ENCODE assay signal across 9 mouse cellular contexts in the genomic region with DNA sequence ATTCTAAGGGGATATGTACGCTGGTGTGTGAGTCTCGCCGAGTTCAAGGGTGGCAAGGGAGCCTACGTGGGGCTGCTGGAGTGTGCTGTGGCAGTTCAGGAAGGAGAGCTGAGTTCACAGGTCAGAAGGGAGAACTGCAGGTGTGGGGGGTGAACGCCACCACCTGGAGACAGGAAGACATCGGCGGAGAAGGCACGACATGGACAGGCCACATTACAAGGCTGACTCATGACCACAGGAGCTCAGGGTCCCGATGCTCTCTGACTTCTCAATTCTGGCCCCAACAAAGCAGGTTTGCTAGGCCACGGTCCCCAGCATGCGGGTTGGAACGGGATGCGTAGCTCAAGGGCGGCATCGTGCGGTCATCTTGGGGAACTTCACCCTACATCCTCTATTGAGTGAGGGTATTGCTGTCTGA. TPM values are rescaled to one million over a fixed set of nuclear protein-coding genes. Genes with fewer than 3 reads are reported as not detected.
DNase-seq lines count a peak whose midpoint lies in the region; ATAC-seq and TF ChIP-seq lines count a peak whose summit lies in the region.
"Had no signal": no experiment of that assay in that cellular context is flagged by ENCODE, and none has a peak within 500 bp of the region (broad histone marks: within the 10 kb centered on the region; RNA-seq: fewer than 3 reads in every experiment).

No protein-coding gene starts in this region.

- H3K36me3 ChIP-seq in heart, embryonic 14.5 days (ENCODE audit: control insufficient read depth, insufficient read depth, low read length) = no peaks in the 10 kb centered on the region
- no peaks in the 10 kb centered on the region for H3K36me3 ChIP-seq in lung, embryonic 15.5 days

- H3K4me2 ChIP-seq in heart, embryonic 14.5 days (ENCODE audit: low read length) = peak overlapping the region; percentile 31; the same call in 1 of the 2 replicates
- no peak overlapping the region for H3K4me2 ChIP-seq in lung, embryonic 15.5 days

- WGBS in heart, embryonic 14.5 days = 4% methylated on average over 16 of the region's 16 CpGs
- 3% methylated on average over 16 of the region's 16 CpGs for WGBS in lung, embryonic 15.5 days
- WGBS in olfactory bulb, adult 2 months = 4% methylated on average over 16 of the region's 16 CpGs

- ATAC-seq in heart, embryonic 14.5 days (ENCODE audit: insufficient number of reproducible peaks, insufficient read depth, low FRiP score, low read depth) = 0 out of 2 replicates have a peak, but pooled peaks have one; percentile 14
- peak; percentile 63; the same call in 1 of the 2 replicates for ATAC-seq in lung, embryonic 15.5 days (ENCODE audit: borderline replicate concordance, extremely low read depth, low FRiP score, low TSS enrichment)

- TF ChIP-seq POLR2A in bone marrow macrophage, adult 2 months (IDR thresholded peaks at IDR 0.05; ENCODE audit: borderline replicate concordance, low read depth, low read length) = no peak
- TF ChIP-seq POLR2A in embryonic fibroblast, embryonic 13.5 days (IDR thresholded peaks at IDR 0.05; ENCODE audit: low read depth, low read length) = no peak
- no peak for TF ChIP-seq POLR2A in olfactory bulb, adult 2 months (IDR thresholded peaks at IDR 0.05; ENCODE audit: insufficient read depth, low read depth, low read length)

- TF ChIP-seq CTCF in bone marrow macrophage, adult 2 months (IDR thresholded peaks at IDR 0.05; ENCODE audit: low read depth, low read length) = peak; percentile 79
- peak; percentile 96 for TF ChIP-seq CTCF in embryonic fibroblast, embryonic 13.5 days (IDR thresholded peaks at IDR 0.05; ENCODE audit: borderline replicate concordance, insufficient read depth, low read length)
- TF ChIP-seq CTCF in olfactory bulb, adult 2 months (IDR thresholded peaks at IDR 0.05; ENCODE audit: insufficient read depth, low read depth, low read length) = peak; percentile 86

- peaks cover 38% of the 10 kb centered on the region for H3K27me3 ChIP-seq in heart, embryonic 14.5 days (ENCODE audit: control insufficient read depth, insufficient read depth, low read length)
- H3K27me3 ChIP-seq in lung, embryonic 15.5 days = peaks cover 3% of the 10 kb centered on the region; the same call in 1 of the 2 replicates

- no peak overlapping the region for H3K4me3 ChIP-seq in bone marrow macrophage, adult 2 months (ENCODE audit: insufficient read depth, low read length)
- no peak overlapping the region for H3K4me3 ChIP-seq in embryonic fibroblast, embryonic 13.5 days (ENCODE audit: insufficient read depth, low read length)
- no peak overlapping the region for H3K4me3 ChIP-seq in heart, embryonic 14.5 days (ENCODE audit: control insufficient read depth in 1 of 2, insufficient read depth in 1 of 2, low read depth in 1 of 2, low read length in 2 of 2)
- no peak overlapping the region for H3K4me3 ChIP-seq in lung, embryonic 15.5 days
- H3K4me3 ChIP-seq in olfactory bulb, adult 2 months (ENCODE audit: insufficient read depth, low read depth, low read length) = no peak overlapping the region

- DNase-seq in ES-CJ7 (ENCODE audit: low read depth, low spot score) = peak; percentile 87
- peak; percentile 64 for DNase-seq in kidney, postnatal 14 days
- peak; percentile 62 for DNase-seq in thymus, postnatal 14 days

- H3K4me1 ChIP-seq in bone marrow macrophage, adult 2 months (ENCODE audit: control insufficient read depth, insufficient read depth, low read length) = no peaks in the 10 kb centered on the region
- H3K4me1 ChIP-seq in embryonic fibroblast, embryonic 13.5 days (ENCODE audit: control insufficient read depth, insufficient read depth, low read length) = no peaks in the 10 kb centered on the region
- no peaks in the 10 kb centered on the region for H3K4me1 ChIP-seq in heart, embryonic 14.5 days (ENCODE audit: control insufficient read depth in 2 of 2, insufficient read depth in 2 of 2, low read length in 2 of 2)
- H3K4me1 ChIP-seq in lung, embryonic 15.5 days = peaks cover 5% of the 10 kb centered on the region; the same call in 1 of the 2 replicates
- peaks cover 12% of the 10 kb centered on the region for H3K4me1 ChIP-seq in olfactory bulb, adult 2 months (ENCODE audit: control insufficient read depth, insufficient read depth, low read length)

- H3K9me3 ChIP-seq in heart, embryonic 14.5 days (ENCODE audit: control insufficient read depth, low read length) = no peaks in the 10 kb centered on the region
- H3K9me3 ChIP-seq in lung, embryonic 15.5 days = no peaks in the 10 kb centered on the region

- no peak overlapping the region for H3K9ac ChIP-seq in heart, embryonic 14.5 days (ENCODE audit: low read length)
- no peak overlapping the region for H3K9ac ChIP-seq in lung, embryonic 15.5 days

- no peak overlapping the region for H3K27ac ChIP-seq in bone marrow macrophage, adult 2 months (ENCODE audit: insufficient read depth, low read depth, low read length)
- H3K27ac ChIP-seq in embryonic fibroblast, embryonic 13.5 days (ENCODE audit: insufficient read depth, low read length) = no peak overlapping the region
- no peak overlapping the region for H3K27ac ChIP-seq in heart, embryonic 14.5 days (replicated peaks in 1 of 2; ENCODE audit: control insufficient read depth in 1 of 2, insufficient read depth in 1 of 2, low read depth in 2 of 2, low read length in 2 of 2)
- H3K27ac ChIP-seq in lung, embryonic 15.5 days = no peak overlapping the region
- no peak overlapping the region for H3K27ac ChIP-seq in olfactory bulb, adult 2 months (ENCODE audit: insufficient read depth, low read depth, low read length)

RNA-seq across cellular contexts. Expression of gene Lep, which starts 36.0 kb away (rescaled TPM):
- polyA plus RNA-seq in bone marrow macrophage, adult 2 months (2012; ENCODE audit: insufficient read depth, insufficient read length, missing spikeins) = not detected in 2 replicates
- polyA plus RNA-seq in embryonic fibroblast, embryonic 13.5 days (2011; ENCODE audit: insufficient read length, low read depth, missing spikeins) = not detected in 2 replicates
- not detected in 2 replicates for polyA plus RNA-seq in heart, embryonic 14.5 days (2014; fragmentation: Nextera tagmentation; extraction: Ambion mirVana)
- polyA plus RNA-seq in lung, embryonic 15.5 days (2015; fragmentation: Nextera tagmentation; extraction: Ambion mirVana) = not detected in 2 replicates
- polyA plus RNA-seq in olfactory bulb, adult 2 months (2012; ENCODE audit: insufficient read depth, insufficient read length, low replicate concordance, missing spikeins) = not detected in 2 replicates
- polyA plus RNA-seq: liver, embryonic 16.5 days had no signal
